Mouse (Mus musculus) right cerebral cortex, postnatal 25 days (tissue): Measurements from ENCODE around the gene Rhox4c.
"Not testable (repeated sequence)": the region's sequence is repeated elsewhere in the genome, so short reads cannot be mapped to it uniquely, and the experiment has no call there.

ENCODE experiments used
- DNase-seq: peaks from one replicate; pipeline ENCODE4 v3.0.0; 2022

The Rhox4c gene

GRCm38 (mm10) chrX:37480037-37480436 is at the start of gene Rhox4c:
Gene Rhox4c (plus strand): TSS chrX:37480337.
- DNase-seq = not testable (repeated sequence)

GRCm38 (mm10) chrX:37432194-37432593 is 47.9 kb upstream of the Rhox4c start, which contains the start of gene Rhox4b:
Gene Rhox4b (plus strand): TSS chrX:37432494.
- DNase-seq = not testable (repeated sequence)

GRCm38 (mm10) chrX:37453380-37453779 is 26.8 kb upstream of the Rhox4c start, which contains the start of gene Rhox2c:
Gene Rhox2c (plus strand): TSS chrX:37453680.
- not testable (repeated sequence) for DNase-seq

GRCm38 (mm10) chrX:37458285-37458684 is 21.9 kb upstream of the Rhox4c start, which contains the start of gene Rhox3c:
Gene Rhox3c (plus strand): TSS chrX:37458585.
- DNase-seq = not testable (repeated sequence)

GRCm38 (mm10) chrX:37514059-37514458 is 33.9 kb downstream of the Rhox4c start, which contains the start of gene Rhox4d:
Gene Rhox4d (plus strand): TSS chrX:37514359.
- not testable (repeated sequence) for DNase-seq

- DNase-seq = not testable (repeated sequence)
Measured at GRCm38 (mm10) chrX:37530152-37530551, 50.0 kb downstream of the Rhox4c start, which contains the start of gene Rhox2e. Gene Rhox2e (plus strand): TSS chrX:37530452.
